Mouse (Mus musculus): Measurements from ENCODE around the gene Pet117. TPM values are rescaled to one million over a fixed set of nuclear protein-coding genes. Genes with fewer than 3 reads are reported as not detected.

The Pet117 gene
- total RNA-seq, 2 experiments from 2014 or later = 5.2 to 8.4 TPM

DNA sequence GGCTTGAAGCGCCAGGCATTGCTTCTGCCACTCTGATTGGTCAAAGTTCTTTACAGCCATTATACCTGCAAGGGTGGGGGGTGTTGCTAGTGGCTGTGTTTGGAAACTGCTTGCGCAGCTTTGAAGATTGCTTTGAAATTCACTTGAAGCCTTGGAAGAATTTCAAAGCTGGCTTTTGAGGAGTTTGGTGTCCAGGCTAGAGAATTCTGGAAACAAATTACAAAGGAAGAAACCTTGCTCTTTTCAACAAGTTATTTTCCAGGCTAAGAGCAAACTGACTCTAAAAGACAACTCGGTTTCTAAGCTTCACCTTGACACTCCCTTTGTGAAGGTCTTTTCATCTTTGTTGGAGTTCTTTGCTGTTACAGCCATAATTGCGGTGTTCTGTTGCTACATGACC, 30.7 kb downstream of the Pet117 start:
- DNase-seq = no peak
- peak overlapping the region; percentile 86 for H3K27ac ChIP-seq
- H3K4me3 ChIP-seq = no peak overlapping the region
- no peak for TF ChIP-seq CTCF (IDR thresholded peaks at IDR 0.05)
- intact Hi-C loops (cut with DNase I) = no loop called here

DNA sequence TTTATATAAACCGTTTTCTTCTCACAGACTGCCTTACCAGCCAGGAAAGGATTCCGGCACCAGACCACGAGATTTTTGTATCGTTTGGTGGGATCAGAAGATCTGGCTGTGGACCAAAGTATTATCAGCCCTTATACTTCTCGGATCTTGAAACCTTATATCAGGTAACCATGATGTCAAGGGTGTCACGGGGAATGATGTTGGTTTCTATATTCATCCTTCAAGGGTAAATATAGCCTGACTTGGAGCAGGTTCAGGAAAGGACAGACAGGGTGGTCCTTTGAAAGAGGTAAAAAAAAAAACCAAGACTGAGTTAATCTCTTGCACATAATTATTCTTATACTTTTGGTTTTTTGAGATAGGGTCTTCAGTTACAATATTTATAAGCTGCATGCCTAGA, 31.9 kb downstream of the Pet117 start:
- Histone ChIP-seq H3K4me3 (no peak overlapping the region), H3K27ac (peak overlapping the region; percentile 86)
- intact Hi-C loops (cut with DNase I) = no loop called here
- no peak for TF ChIP-seq CTCF (IDR thresholded peaks at IDR 0.05)
- DNase-seq = no peak

DNA sequence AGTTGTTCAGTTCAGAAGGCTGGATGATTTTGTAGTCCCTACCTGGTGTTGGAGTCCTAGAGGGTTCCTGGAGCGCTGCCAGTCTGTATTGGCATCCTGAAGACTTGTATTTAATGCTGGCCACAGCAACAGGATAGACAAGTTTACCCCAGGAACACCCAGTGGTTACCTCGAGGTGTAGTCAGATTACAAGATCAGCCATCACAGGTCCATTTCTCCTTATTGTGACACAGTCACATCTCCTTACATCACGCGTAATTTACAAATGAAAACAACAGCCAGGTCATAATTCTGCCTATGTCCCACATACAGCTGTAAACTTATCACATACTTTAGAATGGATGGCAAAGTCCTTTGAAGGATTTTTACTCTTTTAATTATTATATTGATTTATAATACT, 40.2 kb downstream of the Pet117 start:
- TF ChIP-seq CTCF (IDR thresholded peaks at IDR 0.05) = no peak
- H3K4me3 ChIP-seq = no peak overlapping the region
- H3K27ac ChIP-seq = no peak overlapping the region
- no peak for DNase-seq
- intact Hi-C loops (cut with DNase I) = no loop called here

DNA sequence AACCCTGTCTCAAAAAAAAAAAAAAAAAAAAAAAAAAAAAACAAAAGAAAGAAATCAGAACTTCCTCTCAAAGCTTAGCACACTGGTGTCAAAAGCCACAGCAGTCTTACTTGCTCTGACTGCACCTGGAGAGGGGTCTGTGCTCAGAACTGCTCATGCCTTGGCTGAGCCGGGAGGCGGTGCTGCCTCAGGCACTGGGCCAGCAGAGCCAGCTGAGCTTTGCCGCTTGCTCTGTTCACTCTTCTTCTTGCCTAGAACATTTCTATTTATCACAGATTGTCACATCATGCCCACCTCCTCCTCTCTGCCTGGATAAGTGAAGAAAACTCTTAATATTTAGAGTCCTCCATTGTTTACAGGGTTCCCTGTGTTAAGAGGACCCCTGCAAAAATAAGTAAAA, 41.8 kb downstream of the Pet117 start:
- 0 out of 2 replicates have a peak, but pooled peaks have one; percentile 3 for TF ChIP-seq CTCF (IDR thresholded peaks at IDR 0.05)
- Histone ChIP-seq H3K4me3 (no peak overlapping the region), H3K27ac (peak overlapping the region; percentile 53)
- peak; percentile 64 for DNase-seq
- intact Hi-C loops (cut with DNase I) = loop anchor here (5.0 kb wide), 1 partner anchor 38 kb away; no protein-coding TSS in a partner anchor

DNA sequence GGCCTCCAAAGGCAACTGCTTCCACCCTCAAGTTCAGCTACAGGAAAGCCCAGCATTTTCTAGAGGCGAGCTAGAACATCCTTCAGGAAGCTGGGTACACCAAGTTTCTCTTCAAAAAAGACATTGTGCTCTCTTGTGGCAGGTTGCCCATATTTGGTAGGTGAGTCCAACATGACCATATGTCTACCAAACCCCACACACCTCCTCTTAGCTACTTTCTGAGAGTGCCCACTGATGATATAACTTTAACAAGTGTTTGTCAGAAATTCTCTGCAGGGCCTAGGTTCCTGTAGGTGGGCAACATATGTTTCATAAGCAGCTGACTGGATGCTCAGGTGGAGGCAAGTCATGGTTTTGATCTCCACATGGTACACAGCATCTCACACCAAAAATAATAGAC, 45.9 kb downstream of the Pet117 start:
- Histone ChIP-seq H3K27ac (no peak overlapping the region), H3K4me3 (no peak overlapping the region)
- intact Hi-C loops (cut with DNase I) = loop anchor here (5.0 kb wide), 1 partner anchor 42 kb away; no protein-coding TSS in a partner anchor
- DNase-seq = no peak
- TF ChIP-seq CTCF (IDR thresholded peaks at IDR 0.05) = no peak

DNA sequence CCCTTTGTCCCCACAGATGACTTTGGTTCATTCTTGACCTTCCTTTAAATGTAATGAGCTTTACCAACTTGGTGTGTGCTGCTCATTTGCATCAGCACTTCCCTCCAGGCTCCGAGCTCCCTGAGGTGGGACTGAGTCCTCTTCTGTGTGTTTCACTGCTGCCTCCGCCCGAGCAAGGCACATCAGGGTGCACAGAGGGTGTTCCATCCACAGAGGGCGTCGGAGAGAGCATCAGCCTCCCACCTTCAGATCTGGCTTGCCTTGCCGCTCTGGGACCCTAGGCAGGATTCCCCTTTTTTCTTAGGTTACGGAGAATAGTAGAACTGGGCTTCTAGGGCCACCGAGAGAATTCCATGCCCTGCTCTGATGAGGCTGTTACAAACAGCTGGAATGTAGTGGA, 48.1 kb downstream of the Pet117 start:
- intact Hi-C loops (cut with DNase I) = no loop called here
- no peak for TF ChIP-seq CTCF (IDR thresholded peaks at IDR 0.05)
- no peak for DNase-seq
- no peak overlapping the region for H3K4me3 ChIP-seq
- H3K27ac ChIP-seq = no peak overlapping the region

DNA sequence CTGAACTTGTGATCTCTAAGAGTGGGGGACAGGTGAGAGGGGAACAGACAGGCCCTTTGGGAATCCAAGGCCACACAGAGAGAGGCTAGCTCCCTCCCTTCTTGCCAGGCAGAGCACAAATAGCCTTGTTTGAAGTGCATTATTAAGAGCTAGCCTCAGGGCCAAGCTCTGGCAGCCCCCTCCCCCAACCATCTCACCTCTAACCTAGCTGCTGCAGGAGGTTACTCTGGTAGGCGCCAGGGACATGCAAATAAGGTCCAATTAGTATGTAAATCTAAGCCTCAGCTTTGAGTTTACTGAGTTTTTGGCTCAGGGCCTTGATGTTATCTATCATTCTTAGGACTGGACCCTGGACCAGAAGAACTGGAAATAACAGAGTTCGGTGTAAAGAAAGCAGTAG, 49.3 kb downstream of the Pet117 start:
- TF ChIP-seq CTCF (IDR thresholded peaks at IDR 0.05) = no peak
- H3K27ac ChIP-seq = no peak overlapping the region

DNA sequence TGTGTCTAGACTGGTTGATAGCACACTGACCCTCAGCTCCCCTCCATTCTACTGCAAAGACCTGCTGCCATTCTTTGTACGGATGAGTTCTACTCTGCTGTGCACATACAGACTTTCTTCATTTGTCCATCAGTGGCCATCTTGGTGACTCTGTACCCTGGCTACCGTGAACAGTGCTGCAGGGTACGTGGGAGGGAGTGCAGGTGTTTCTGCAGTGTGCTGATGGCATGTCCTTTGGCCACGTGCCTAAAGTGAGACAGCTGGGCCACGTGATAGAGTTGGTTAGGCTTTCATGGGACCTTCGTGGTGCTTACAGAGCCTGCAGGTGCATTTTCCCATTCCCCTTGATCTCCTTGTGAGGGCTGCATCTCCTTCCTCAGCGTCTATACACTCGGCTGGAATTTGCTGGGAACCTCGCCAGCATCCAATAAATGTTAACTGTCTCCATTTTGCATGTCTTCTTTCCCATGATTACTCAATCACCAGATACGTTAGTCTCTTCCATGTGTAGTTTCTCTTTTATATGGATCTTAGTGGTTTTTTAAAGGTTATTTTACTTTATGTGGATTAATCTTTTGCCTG, 53.4 kb downstream of the Pet117 start:
- no peak for DNase-seq
- intact Hi-C loops (cut with DNase I) = no loop called here
- no peak for TF ChIP-seq CTCF (IDR thresholded peaks at IDR 0.05)

More for the DNA sequence above, 49.3 kb downstream of the Pet117 start:
- intact Hi-C loops (cut with DNase I) = no loop called here
- DNase-seq = no peak
- H3K4me3 ChIP-seq = no peak overlapping the region

More for the DNA sequence above, 53.4 kb downstream of the Pet117 start:
- Histone ChIP-seq H3K4me3 (no peak overlapping the region), H3K27ac (no peak overlapping the region)

Other genes starting within 250 kb of the Pet117 start
- gene Mgme1, start 98.3 kb upstream of the Pet117 start, total RNA-seq (2021) = 10 to 100 TPM; 10.2 to 11.9 TPM
- 10 to 100 TPM; 52.0 to 60.6 TPM for gene Snx5, start 98.1 kb upstream of the Pet117 start, total RNA-seq (2021)
- not detected for gene Ovol2, start 36.9 kb upstream of the Pet117 start, total RNA-seq (2021)
- 10 to 100 TPM; 21.3 to 25.4 TPM for gene Kat14, start within 50 bp of the Pet117 start, total RNA-seq (2021)
- under 1 TPM; 0.22 to 0.87 TPM for gene Dzank1, start 158.4 kb downstream of the Pet117 start, total RNA-seq (2021)
- 10 to 100 TPM in 1 of 2 experiments, 1 to 10 TPM in 1; 8.6 to 10.4 TPM for gene Polr3f, start 158.7 kb downstream of the Pet117 start, total RNA-seq (2021)
- gene Rbbp9, start 181.9 kb downstream of the Pet117 start, total RNA-seq (2021) = 1 to 10 TPM; 5.5 to 5.7 TPM
- 10 to 100 TPM; 11.4 to 12.5 TPM for gene Sec23b, start 187.2 kb downstream of the Pet117 start, total RNA-seq (2021)
- gene Smim26, start 225.1 kb downstream of the Pet117 start, total RNA-seq (2021) = 10 to 100 TPM; 76.4 to 95.3 TPM
- 10 to 100 TPM; 11.6 to 12.4 TPM for gene Dtd1, start 230.9 kb downstream of the Pet117 start, total RNA-seq (2021)